Mouse (Mus musculus): ENCODE measurements around the gene Birc6. TPM values are rescaled to one million over a fixed set of nuclear protein-coding genes. Genes with fewer than 3 reads are reported as not detected.

Birc6 gene
- polyA plus RNA-seq, 1 experiment from 2014 or later = 83.5 TPM

DNA sequence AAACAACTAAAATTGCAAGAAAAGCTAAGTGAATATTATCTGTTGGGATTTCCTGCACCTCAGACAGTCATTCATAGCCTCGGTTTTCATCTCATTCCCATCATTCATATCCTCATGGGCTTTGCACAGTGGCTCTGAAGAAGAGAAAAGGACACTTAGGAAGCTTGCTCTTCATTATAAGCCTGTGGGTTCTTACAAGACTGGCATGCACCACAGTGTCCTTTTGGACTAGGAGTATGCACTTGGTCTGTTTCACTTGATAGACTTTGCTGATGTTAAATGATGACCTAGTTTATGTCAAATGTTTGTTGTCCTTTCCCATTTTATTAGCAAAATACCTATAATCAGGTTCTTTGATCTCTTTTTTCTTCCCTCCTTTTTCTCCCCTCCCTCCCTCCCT, 9.4 kb downstream of the Birc6 start:
- ATAC-seq (ENCODE audit: low FRiP score) = no peak
- WGBS = 89% methylated on average over 1 of the region's 1 CpGs

DNA sequence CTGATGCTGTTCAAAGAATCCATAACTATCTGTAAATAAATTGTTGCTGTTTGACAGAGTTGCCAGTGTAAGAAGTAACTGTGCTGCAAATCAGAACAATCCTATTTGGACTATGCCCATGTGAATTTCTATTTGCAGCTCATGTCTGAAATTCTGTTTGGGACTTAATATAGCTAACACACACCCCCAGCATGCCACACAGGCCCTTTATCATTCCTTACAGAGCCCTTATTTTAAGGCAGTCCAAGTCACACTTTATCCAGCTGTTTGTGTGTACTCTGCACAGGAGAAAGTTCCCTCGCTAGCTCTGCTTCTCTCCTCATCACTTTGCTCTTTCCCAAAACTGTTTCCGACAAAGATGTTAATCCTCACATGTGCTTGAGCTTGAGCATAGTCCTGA, 15.5 kb downstream of the Birc6 start:
- H3K4me1 ChIP-seq (ENCODE audit: control insufficient read depth, insufficient read depth, low read length) = no peaks in the 10 kb centered on the region
- H3K9me3 ChIP-seq (ENCODE audit: control insufficient read depth, low read length) = no peaks in the 10 kb centered on the region
- no peaks in the 10 kb centered on the region for H3K36me3 ChIP-seq (ENCODE audit: control insufficient read depth, insufficient read depth, low read length)
- H3K27ac ChIP-seq (ENCODE audit: low read depth, low read length) = no peak overlapping the region
- H3K4me2 ChIP-seq = no peak overlapping the region
- H3K4me3 ChIP-seq (ENCODE audit: low read depth, low read length) = no peak overlapping the region
- ATAC-seq (ENCODE audit: low FRiP score) (no peak), DNase-seq (ENCODE audit: low spot score, missing footprints) (no peak)
- WGBS = 94% methylated on average over 2 of the region's 2 CpGs
- H3K27me3 ChIP-seq (ENCODE audit: control insufficient read depth, insufficient read depth, low read length) = no peaks in the 10 kb centered on the region
- H3K9ac ChIP-seq (ENCODE audit: low read length) = no peak overlapping the region

More for the DNA sequence above, 9.4 kb downstream of the Birc6 start:
- peak; percentile 56 for DNase-seq (ENCODE audit: low spot score, missing footprints)
- Histone ChIP-seq H3K4me1 (ENCODE audit: control insufficient read depth, insufficient read depth, low read length) (no peaks in the 10 kb centered on the region), H3K4me2 (no peak overlapping the region), H3K27ac (ENCODE audit: low read depth, low read length) (no peak overlapping the region), H3K36me3 (ENCODE audit: control insufficient read depth, insufficient read depth, low read length) (no peaks in the 10 kb centered on the region), H3K9me3 (ENCODE audit: control insufficient read depth, low read length) (no peaks in the 10 kb centered on the region), H3K9ac (ENCODE audit: low read length) (no peak overlapping the region), H3K27me3 (ENCODE audit: control insufficient read depth, insufficient read depth, low read length) (no peaks in the 10 kb centered on the region), H3K4me3 (ENCODE audit: low read depth, low read length) (no peak overlapping the region)

DNA sequence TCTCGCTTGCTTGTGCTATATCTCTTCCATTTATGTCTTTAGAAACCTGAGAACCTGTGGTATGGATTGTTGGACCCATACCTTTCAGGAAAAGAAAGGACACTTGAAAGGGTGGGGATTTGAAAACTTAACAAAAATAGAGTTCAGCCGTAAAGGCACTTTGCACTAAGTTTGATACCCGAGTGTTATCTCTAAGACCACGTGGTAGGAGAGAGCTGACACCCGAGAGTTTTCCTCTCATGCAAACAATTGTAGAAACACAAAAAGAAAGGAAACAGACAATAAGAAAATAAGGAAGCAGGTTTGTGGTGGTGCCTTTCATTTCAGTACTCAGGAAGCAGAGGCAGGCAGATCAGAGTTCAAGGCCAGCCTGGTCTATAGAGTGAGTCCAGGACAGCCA, 26.0 kb downstream of the Birc6 start:
- no peak for ATAC-seq (ENCODE audit: low FRiP score)
- Histone ChIP-seq H3K27me3 (ENCODE audit: control insufficient read depth, insufficient read depth, low read length) (no peaks in the 10 kb centered on the region), H3K4me3 (ENCODE audit: low read depth, low read length) (no peak overlapping the region), H3K27ac (ENCODE audit: low read depth, low read length) (no peak overlapping the region), H3K9ac (ENCODE audit: low read length) (no peak overlapping the region), H3K9me3 (ENCODE audit: control insufficient read depth, low read length) (no peaks in the 10 kb centered on the region), H3K36me3 (ENCODE audit: control insufficient read depth, insufficient read depth, low read length) (no peaks in the 10 kb centered on the region; the same call in 1 of the 2 replicates), H3K4me2 (no peak overlapping the region), H3K4me1 (ENCODE audit: control insufficient read depth, insufficient read depth, low read length) (no peaks in the 10 kb centered on the region)
- DNase-seq (ENCODE audit: low spot score, missing footprints) = peak; percentile 2
- WGBS = 91% methylated on average over 5 of the region's 5 CpGs

DNA sequence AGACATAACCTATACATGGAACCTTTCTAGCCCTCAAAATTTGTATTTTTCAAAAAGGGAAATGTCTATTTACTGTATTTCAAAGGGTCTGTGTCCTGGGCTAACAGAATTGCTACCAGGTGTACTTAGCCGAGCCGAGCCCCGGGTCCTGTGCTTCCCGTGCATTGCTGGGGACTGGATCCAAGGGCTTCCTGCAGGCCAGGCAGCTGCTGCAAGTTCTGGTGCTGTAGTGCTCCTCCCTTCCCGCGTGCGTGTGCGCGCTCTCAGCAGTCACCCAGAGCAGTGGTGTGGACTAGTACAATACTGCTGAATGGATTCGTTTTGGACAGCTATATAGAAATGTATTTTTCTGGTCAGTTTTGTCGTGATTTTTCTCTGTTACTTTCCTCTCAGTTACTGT, 31.8 kb downstream of the Birc6 start:
- no peak overlapping the region for H3K4me3 ChIP-seq (ENCODE audit: low read depth, low read length)
- DNase-seq (ENCODE audit: low spot score, missing footprints) = no peak
- no peaks in the 10 kb centered on the region for H3K27me3 ChIP-seq (ENCODE audit: control insufficient read depth, insufficient read depth, low read length)
- WGBS = 90% methylated on average over 11 of the region's 11 CpGs
- ATAC-seq (ENCODE audit: low FRiP score) = no peak
- H3K4me2 ChIP-seq = no peak overlapping the region
- no peaks in the 10 kb centered on the region for H3K9me3 ChIP-seq (ENCODE audit: control insufficient read depth, low read length)
- H3K9ac ChIP-seq (ENCODE audit: low read length) = no peak overlapping the region
- H3K4me1 ChIP-seq (ENCODE audit: control insufficient read depth, insufficient read depth, low read length) = no peaks in the 10 kb centered on the region
- H3K27ac ChIP-seq (ENCODE audit: low read depth, low read length) = no peak overlapping the region
- H3K36me3 ChIP-seq (ENCODE audit: control insufficient read depth, insufficient read depth, low read length) = peaks cover 2% of the 10 kb centered on the region; the same call in 1 of the 2 replicates

DNA sequence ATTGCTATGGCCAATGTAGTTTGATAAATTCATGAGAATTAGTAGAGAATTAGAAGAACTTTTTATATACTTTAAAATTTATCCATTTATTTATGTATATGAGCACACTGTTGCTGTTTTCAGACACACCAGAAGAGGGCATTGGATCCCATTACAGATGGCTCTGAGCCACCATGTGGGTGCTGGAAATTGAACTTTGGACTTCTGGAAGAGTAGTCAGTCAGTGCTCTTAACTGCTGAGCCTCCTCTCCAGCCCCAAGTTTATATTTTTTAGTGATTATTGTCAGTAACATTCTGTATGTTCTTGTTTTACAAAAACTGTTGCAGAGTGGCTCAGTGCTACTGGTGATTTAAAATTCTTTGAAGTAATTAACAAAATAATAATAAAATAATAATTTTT, 36.1 kb downstream of the Birc6 start:
- Histone ChIP-seq H3K36me3 (ENCODE audit: control insufficient read depth, insufficient read depth, low read length) (peaks cover 6% of the 10 kb centered on the region), H3K4me2 (no peak overlapping the region), H3K4me1 (ENCODE audit: control insufficient read depth, insufficient read depth, low read length) (no peaks in the 10 kb centered on the region), H3K9ac (ENCODE audit: low read length) (no peak overlapping the region), H3K27me3 (ENCODE audit: control insufficient read depth, insufficient read depth, low read length) (no peaks in the 10 kb centered on the region), H3K27ac (ENCODE audit: low read depth, low read length) (no peak overlapping the region), H3K9me3 (ENCODE audit: control insufficient read depth, low read length) (no peaks in the 10 kb centered on the region), H3K4me3 (ENCODE audit: low read depth, low read length) (no peak overlapping the region)
- no peak for ATAC-seq (ENCODE audit: low FRiP score)
- DNase-seq (ENCODE audit: low spot score, missing footprints) = peak; percentile 47

DNA sequence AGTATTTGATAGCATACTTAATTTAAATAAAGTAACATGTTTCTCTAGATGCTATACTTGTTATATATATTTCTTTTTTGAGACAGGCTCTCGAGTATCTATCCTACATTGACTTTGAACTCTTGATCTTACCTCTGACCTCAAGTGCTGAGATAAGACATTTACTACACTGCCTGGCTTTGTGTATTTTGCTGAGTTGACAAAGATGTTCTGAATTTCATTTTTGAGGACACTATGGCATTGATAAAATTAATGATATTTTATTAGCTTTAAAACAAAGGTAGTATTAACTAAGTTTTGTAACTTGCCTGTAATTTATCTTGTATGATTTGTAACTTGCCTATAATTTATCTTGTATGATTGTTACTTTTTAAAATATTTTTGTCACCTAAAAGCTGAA, 41.1 kb downstream of the Birc6 start:
- H3K4me3 ChIP-seq (ENCODE audit: low read depth, low read length) = no peak overlapping the region
- ATAC-seq (ENCODE audit: low FRiP score) (no peak), DNase-seq (ENCODE audit: low spot score, missing footprints) (no peak)
- H3K27ac ChIP-seq (ENCODE audit: low read depth, low read length) = no peak overlapping the region
- WGBS = 88% methylated on average over 1 of the region's 1 CpGs
- H3K4me1 ChIP-seq (ENCODE audit: control insufficient read depth, insufficient read depth, low read length) = no peaks in the 10 kb centered on the region
- H3K36me3 ChIP-seq (ENCODE audit: control insufficient read depth, insufficient read depth, low read length) = peaks cover 4% of the 10 kb centered on the region; the same call in 1 of the 2 replicates
- no peak overlapping the region for H3K9ac ChIP-seq (ENCODE audit: low read length)
- no peaks in the 10 kb centered on the region for H3K27me3 ChIP-seq (ENCODE audit: control insufficient read depth, insufficient read depth, low read length)
- H3K4me2 ChIP-seq = no peak overlapping the region
- no peaks in the 10 kb centered on the region for H3K9me3 ChIP-seq (ENCODE audit: control insufficient read depth, low read length)

DNA sequence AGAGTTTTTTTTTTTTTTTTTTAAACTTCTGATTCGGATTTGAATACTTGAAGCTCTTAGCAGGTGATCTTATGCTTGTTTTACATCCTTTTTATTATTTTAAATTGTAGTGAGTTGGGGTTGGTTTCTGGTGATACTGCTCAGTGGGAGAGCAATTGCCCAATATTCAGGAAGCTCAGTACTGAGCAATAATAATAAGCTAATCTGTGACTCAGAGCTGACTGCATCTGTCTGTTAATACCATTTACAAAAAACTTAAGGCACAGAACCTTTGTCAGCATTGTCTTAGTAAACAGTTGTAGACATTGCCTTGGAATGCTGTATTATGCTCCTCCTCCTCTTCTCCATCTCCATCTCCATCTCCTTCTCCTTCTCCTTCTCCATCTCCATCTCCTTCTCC, 42.5 kb downstream of the Birc6 start:
- H3K4me2 ChIP-seq = no peak overlapping the region
- no peak overlapping the region for H3K9ac ChIP-seq (ENCODE audit: low read length)
- H3K27me3 ChIP-seq (ENCODE audit: control insufficient read depth, insufficient read depth, low read length) = no peaks in the 10 kb centered on the region
- no peak overlapping the region for H3K27ac ChIP-seq (ENCODE audit: low read depth, low read length)
- H3K4me3 ChIP-seq (ENCODE audit: low read depth, low read length) = no peak overlapping the region
- H3K4me1 ChIP-seq (ENCODE audit: control insufficient read depth, insufficient read depth, low read length) = no peaks in the 10 kb centered on the region
- ATAC-seq (ENCODE audit: low FRiP score) (no peak), DNase-seq (ENCODE audit: low spot score, missing footprints) (peak; percentile 28)
- 76% methylated on average over 1 of the region's 1 CpGs for WGBS
- H3K36me3 ChIP-seq (ENCODE audit: control insufficient read depth, insufficient read depth, low read length) = peaks cover 4% of the 10 kb centered on the region; the same call in 1 of the 2 replicates
- H3K9me3 ChIP-seq (ENCODE audit: control insufficient read depth, low read length) = no peaks in the 10 kb centered on the region

DNA sequence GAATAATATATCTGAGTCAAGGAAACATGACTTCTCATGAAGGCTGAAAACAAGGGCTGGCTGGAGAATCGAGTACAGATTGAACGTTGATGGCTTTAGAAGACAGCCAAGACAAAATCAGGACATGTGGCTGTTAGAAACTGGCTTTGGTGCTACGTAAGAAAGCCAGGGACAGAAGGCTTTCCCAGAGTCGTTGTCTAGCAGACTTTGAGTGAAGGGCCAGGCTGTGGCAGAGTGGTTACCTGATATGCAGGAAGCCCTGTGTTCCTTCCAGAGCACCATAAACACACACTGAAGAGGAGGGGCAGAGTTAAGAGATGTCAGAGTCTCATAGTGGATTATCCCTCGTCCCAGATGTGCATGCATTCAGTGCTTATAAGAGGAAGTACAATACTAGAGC, 49.1 kb downstream of the Birc6 start:
- H3K4me3 ChIP-seq (ENCODE audit: low read depth, low read length) = no peak overlapping the region
- WGBS = 79% methylated on average over 5 of the region's 5 CpGs
- no peaks in the 10 kb centered on the region for H3K27me3 ChIP-seq (ENCODE audit: control insufficient read depth, insufficient read depth, low read length)
- peaks cover 10% of the 10 kb centered on the region for H3K36me3 ChIP-seq (ENCODE audit: control insufficient read depth, insufficient read depth, low read length)
- ATAC-seq (ENCODE audit: low FRiP score) (no peak), DNase-seq (ENCODE audit: low spot score, missing footprints) (no peak)
- no peak overlapping the region for H3K9ac ChIP-seq (ENCODE audit: low read length)
- H3K4me1 ChIP-seq (ENCODE audit: control insufficient read depth, insufficient read depth, low read length) = no peaks in the 10 kb centered on the region
- no peak overlapping the region for H3K4me2 ChIP-seq
- H3K9me3 ChIP-seq (ENCODE audit: control insufficient read depth, low read length) = no peaks in the 10 kb centered on the region
- no peak overlapping the region for H3K27ac ChIP-seq (ENCODE audit: low read depth, low read length)

DNA sequence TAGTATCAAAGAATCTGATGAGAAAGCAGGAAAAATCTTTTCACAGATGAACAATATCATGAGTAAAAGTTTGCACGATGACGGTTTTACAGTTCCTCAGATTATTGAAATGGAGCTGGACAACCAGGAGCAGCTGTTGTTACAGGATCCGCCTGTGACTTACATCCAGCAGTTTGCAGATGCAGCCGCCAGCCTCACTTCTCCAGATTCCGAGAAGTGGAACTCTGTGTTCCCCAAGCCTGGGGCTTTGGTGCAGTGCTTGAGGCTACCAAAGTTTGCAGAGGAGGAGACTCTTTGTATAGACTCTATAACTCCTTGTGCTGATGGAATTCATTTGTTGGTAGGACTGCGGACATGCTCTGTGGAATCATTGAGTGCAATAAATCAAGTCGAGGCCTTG, 51.5 kb downstream of the Birc6 start:
- H3K9ac ChIP-seq (ENCODE audit: low read length) = no peak overlapping the region
- DNase-seq (ENCODE audit: low spot score, missing footprints) (no peak), ATAC-seq (ENCODE audit: low FRiP score) (no peak)
- H3K4me1 ChIP-seq (ENCODE audit: control insufficient read depth, insufficient read depth, low read length) = no peaks in the 10 kb centered on the region
- no peak overlapping the region for H3K27ac ChIP-seq (ENCODE audit: low read depth, low read length)
- WGBS = 96% methylated on average over 7 of the region's 7 CpGs
- H3K9me3 ChIP-seq (ENCODE audit: control insufficient read depth, low read length) = no peaks in the 10 kb centered on the region
- H3K4me2 ChIP-seq = no peak overlapping the region
- no peak overlapping the region for H3K4me3 ChIP-seq (ENCODE audit: low read depth, low read length)
- peaks cover 10% of the 10 kb centered on the region for H3K36me3 ChIP-seq (ENCODE audit: control insufficient read depth, insufficient read depth, low read length)
- no peaks in the 10 kb centered on the region for H3K27me3 ChIP-seq (ENCODE audit: control insufficient read depth, insufficient read depth, low read length)

DNA sequence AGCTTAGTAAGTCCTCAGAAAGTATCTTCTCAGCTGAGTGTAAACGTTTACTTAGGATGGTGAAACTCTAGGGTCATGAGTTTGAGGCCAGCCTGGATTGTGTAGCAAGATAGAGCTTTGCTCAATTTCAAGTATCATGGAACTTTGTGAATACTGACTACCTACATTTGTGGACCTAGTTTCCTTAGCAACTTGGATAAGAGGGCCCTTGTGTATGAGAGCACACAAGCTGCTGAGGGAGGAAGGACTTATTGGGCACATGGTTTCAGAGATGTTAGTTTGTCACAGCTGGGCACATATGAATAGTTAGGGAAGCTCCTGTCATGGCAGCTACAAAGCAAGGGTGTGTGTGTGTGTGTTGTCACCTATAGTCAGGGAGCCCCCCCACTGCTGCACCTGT, 52.6 kb downstream of the Birc6 start:
- Histone ChIP-seq H3K36me3 (ENCODE audit: control insufficient read depth, insufficient read depth, low read length) (peaks cover 10% of the 10 kb centered on the region), H3K27ac (ENCODE audit: low read depth, low read length) (no peak overlapping the region), H3K4me3 (ENCODE audit: low read depth, low read length) (no peak overlapping the region), H3K9ac (ENCODE audit: low read length) (no peak overlapping the region), H3K4me2 (no peak overlapping the region), H3K27me3 (ENCODE audit: control insufficient read depth, insufficient read depth, low read length) (no peaks in the 10 kb centered on the region), H3K4me1 (ENCODE audit: control insufficient read depth, insufficient read depth, low read length) (no peaks in the 10 kb centered on the region), H3K9me3 (ENCODE audit: control insufficient read depth, low read length) (no peaks in the 10 kb centered on the region)
- DNase-seq (ENCODE audit: low spot score, missing footprints) (no peak), ATAC-seq (ENCODE audit: low FRiP score) (no peak)
- 100% methylated on average over 1 of the region's 1 CpGs for WGBS

Measured in midbrain, embryonic 11.5 days (tissue).